Mouse (Mus musculus) CD8-positive naive resting alpha-beta T cell, adult 2 months (primary cell): ENCODE measurements at regions not wholly inside any gene's neighbourhood (a gene's known extent, or its start where the extent isn't known, plus 50 kb on each side); places are given as distances from the start of the nearest gene placed in this dataset.
A peak's percentile ranks its signal among the peaks of the same experiment; 100 is the strongest.

Experiments used
- DNase-seq, 2 experiments: peaks; one replicate each; pipeline ENCODE4 v3.0.0; 2022; ENCODE audit warnings: low read depth in 2 of 2, low spot score in 2 of 2

GRCm38 (mm10) chr7:84800966-84801365 lies 52.4 kb upstream of the Olfr291 start:
- no peak for DNase-seq

GRCm38 (mm10) chr7:84794655-84795054 lies 58.7 kb upstream of the Olfr291 start:
- no peak for DNase-seq

- DNase-seq = peak; percentile 81 to 89
Observed at GRCm38 (mm10) chr7:84779276-84779825, 74.0 kb upstream of the Olfr291 start.

GRCm38 (mm10) chr7:84777696-84778095 lies 75.7 kb upstream of the Olfr291 start:
- no peak for DNase-seq

- DNase-seq = no peak
Observed at GRCm38 (mm10) chr7:84756261-84756660, 66.5 kb upstream of the Zfand6 start.

- DNase-seq = no peak
Observed at GRCm38 (mm10) chr7:84753361-84753760, 63.6 kb upstream of the Zfand6 start.

- peak; percentile 1 to 29 for DNase-seq
Observed at GRCm38 (mm10) chr7:84749434-84750301, 59.9 kb upstream of the Zfand6 start.

GRCm38 (mm10) chr7:84747847-84748246 lies 58.1 kb upstream of the Zfand6 start:
- no peak for DNase-seq

- no peak for DNase-seq
Observed at GRCm38 (mm10) chr7:84744321-84745070, 54.7 kb upstream of the Zfand6 start.

GRCm38 (mm10) chr7:84739965-84740390 lies 50.2 kb upstream of the Zfand6 start:
- DNase-seq = no peak
